Mouse (Mus musculus): ENCODE results near the gene Mrpl10. TPM values are rescaled to one million over a fixed set of nuclear protein-coding genes. Genes with fewer than 3 reads are reported as not detected.

Mrpl10 gene
- polyA plus RNA-seq, 1 experiment: 77.5 TPM

- no peak overlapping the region for H3ac ChIP-seq (ENCODE audit: control insufficient read depth, insufficient read length, low read depth)
- H3K36me3 ChIP-seq (ENCODE audit: control insufficient read depth, insufficient read depth): no peaks in the 10 kb centered on the region
- H3K79me2 ChIP-seq (ENCODE audit: control insufficient read depth, insufficient read depth): no peaks in the 10 kb centered on the region
- no peaks in the 10 kb centered on the region for H3K79me3 ChIP-seq (ENCODE audit: low read depth)
- H3K4me3 ChIP-seq (ENCODE audit: insufficient read depth, poor library complexity, severe bottlenecking): no peak overlapping the region
- TF ChIP-seq USF1 (IDR thresholded peaks at IDR 0.05; ENCODE audit: low read depth) (no peak), MYOD1 (IDR thresholded peaks at IDR 0.05; ENCODE audit: control insufficient read depth, insufficient read length, low read depth) (no peak), CEBPB (IDR thresholded peaks at IDR 0.05; ENCODE audit: low read depth) (no peak), FOSL1 (IDR thresholded peaks at IDR 0.05; ENCODE audit: insufficient read depth, low read length, poor library complexity, severe bottlenecking) (no peak), CTCF (IDR thresholded peaks at IDR 0.05; ENCODE audit: control insufficient read depth, insufficient read depth, insufficient read length) (no peak), MYOG (IDR thresholded peaks at IDR 0.05; ENCODE audit: control insufficient read depth, extremely low read depth, insufficient read length) (no peak), MAX (IDR thresholded peaks at IDR 0.05) (no peak)
- peaks cover 4% of the 10 kb centered on the region for H3K27me3 ChIP-seq (ENCODE audit: control insufficient read depth, insufficient read depth, insufficient read length)
Measured at GRCm38 (mm10) chr11:97069333-97069732, 28.0 kb downstream of the Mrpl10 start.

DNA sequence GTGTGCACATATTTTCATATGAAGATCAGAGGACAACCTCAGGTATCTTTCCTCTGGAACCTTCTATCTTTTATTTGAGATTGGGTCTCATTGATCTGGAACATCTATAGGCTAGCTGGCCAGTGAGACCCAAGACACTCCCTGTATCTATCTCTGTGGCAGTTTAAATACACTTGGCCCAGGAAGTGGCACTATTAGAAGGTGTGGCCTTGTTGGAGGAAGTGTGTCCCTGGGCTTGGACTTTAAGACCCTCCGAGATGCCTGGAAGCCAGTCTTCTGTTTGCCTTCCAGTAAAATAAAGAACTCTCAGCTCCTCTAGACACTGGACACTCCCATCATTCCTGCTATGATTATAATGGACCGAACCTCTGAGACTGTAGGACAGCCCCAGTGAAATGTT is 28.4 kb downstream of the Mrpl10 start:
- Histone ChIP-seq H3K27me3 (ENCODE audit: control insufficient read depth, insufficient read depth, insufficient read length) (peaks cover 9% of the 10 kb centered on the region), H3K79me3 (ENCODE audit: low read depth) (no peaks in the 10 kb centered on the region), H3K4me3 (ENCODE audit: insufficient read depth, poor library complexity, severe bottlenecking) (no peak overlapping the region), H3ac (ENCODE audit: control insufficient read depth, insufficient read length, low read depth) (no peak overlapping the region), H3K79me2 (ENCODE audit: control insufficient read depth, insufficient read depth) (no peaks in the 10 kb centered on the region), H3K36me3 (ENCODE audit: control insufficient read depth, insufficient read depth) (no peaks in the 10 kb centered on the region)
- no peak for TF ChIP-seq MYOG (IDR thresholded peaks at IDR 0.05; ENCODE audit: control insufficient read depth, extremely low read depth, insufficient read length)
- TF ChIP-seq MAX (IDR thresholded peaks at IDR 0.05): no peak
- no peak for TF ChIP-seq CEBPB (IDR thresholded peaks at IDR 0.05; ENCODE audit: low read depth)
- no peak for TF ChIP-seq CTCF (IDR thresholded peaks at IDR 0.05; ENCODE audit: control insufficient read depth, insufficient read depth, insufficient read length)
- no peak for TF ChIP-seq USF1 (IDR thresholded peaks at IDR 0.05; ENCODE audit: low read depth)
- TF ChIP-seq FOSL1 (IDR thresholded peaks at IDR 0.05; ENCODE audit: insufficient read depth, low read length, poor library complexity, severe bottlenecking): no peak
- no peak for TF ChIP-seq MYOD1 (IDR thresholded peaks at IDR 0.05; ENCODE audit: control insufficient read depth, insufficient read length, low read depth)

GRCm38 (mm10) chr11:97071129-97071528 is 29.8 kb downstream of the Mrpl10 start:
- TF ChIP-seq CTCF (IDR thresholded peaks at IDR 0.05; ENCODE audit: control insufficient read depth, insufficient read depth, insufficient read length): no peak
- no peak for TF ChIP-seq CEBPB (IDR thresholded peaks at IDR 0.05; ENCODE audit: low read depth)
- no peak for TF ChIP-seq MYOD1 (IDR thresholded peaks at IDR 0.05; ENCODE audit: control insufficient read depth, insufficient read length, low read depth)
- no peak for TF ChIP-seq MYOG (IDR thresholded peaks at IDR 0.05; ENCODE audit: control insufficient read depth, extremely low read depth, insufficient read length)
- no peak for TF ChIP-seq FOSL1 (IDR thresholded peaks at IDR 0.05; ENCODE audit: insufficient read depth, low read length, poor library complexity, severe bottlenecking)
- TF ChIP-seq MAX (IDR thresholded peaks at IDR 0.05): no peak
- TF ChIP-seq USF1 (IDR thresholded peaks at IDR 0.05; ENCODE audit: low read depth): no peak
- H3K27me3 ChIP-seq (ENCODE audit: control insufficient read depth, insufficient read depth, insufficient read length): peaks cover 13% of the 10 kb centered on the region

DNA sequence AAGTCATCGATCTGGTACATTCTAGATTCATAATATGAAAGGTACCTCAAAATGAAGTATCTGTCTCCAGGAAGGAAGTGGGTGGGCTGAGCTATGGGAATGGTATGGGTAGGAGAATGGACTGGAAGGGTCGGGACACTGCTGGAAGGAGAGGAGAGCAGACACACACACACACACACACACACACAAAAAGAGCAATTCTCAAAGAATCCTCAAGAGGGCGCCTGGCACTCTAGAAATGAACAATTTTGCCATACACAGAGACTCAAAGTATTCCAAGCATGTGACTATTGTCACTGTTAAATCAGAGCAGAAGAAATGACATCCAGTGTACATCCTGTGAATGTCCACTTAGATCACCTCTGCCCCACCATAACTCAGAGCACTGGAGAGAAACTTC is 31.2 kb downstream of the Mrpl10 start:
- no peak overlapping the region for H3K4me3 ChIP-seq (ENCODE audit: insufficient read depth, poor library complexity, severe bottlenecking)
- no peak overlapping the region for H3ac ChIP-seq (ENCODE audit: control insufficient read depth, insufficient read length, low read depth)
- peaks cover 14% of the 10 kb centered on the region for H3K27me3 ChIP-seq (ENCODE audit: control insufficient read depth, insufficient read depth, insufficient read length)
- H3K36me3 ChIP-seq (ENCODE audit: control insufficient read depth, insufficient read depth): no peaks in the 10 kb centered on the region
- TF ChIP-seq USF1 (IDR thresholded peaks at IDR 0.05; ENCODE audit: low read depth): no peak
- TF ChIP-seq MAX (IDR thresholded peaks at IDR 0.05): no peak
- TF ChIP-seq CTCF (IDR thresholded peaks at IDR 0.05; ENCODE audit: control insufficient read depth, insufficient read depth, insufficient read length): peak; percentile 30
- H3K79me3 ChIP-seq (ENCODE audit: low read depth): no peaks in the 10 kb centered on the region
- H3K79me2 ChIP-seq (ENCODE audit: control insufficient read depth, insufficient read depth): no peaks in the 10 kb centered on the region

More at GRCm38 (mm10) chr11:97071129-97071528, 29.8 kb downstream of the Mrpl10 start:
- Histone ChIP-seq H3K36me3 (ENCODE audit: control insufficient read depth, insufficient read depth) (no peaks in the 10 kb centered on the region), H3K79me3 (ENCODE audit: low read depth) (no peaks in the 10 kb centered on the region), H3K79me2 (ENCODE audit: control insufficient read depth, insufficient read depth) (no peaks in the 10 kb centered on the region), H3ac (ENCODE audit: control insufficient read depth, insufficient read length, low read depth) (no peak overlapping the region), H3K4me3 (ENCODE audit: insufficient read depth, poor library complexity, severe bottlenecking) (no peak overlapping the region)

GRCm38 (mm10) chr11:97074235-97074634 is 32.9 kb downstream of the Mrpl10 start:
- Histone ChIP-seq H3K79me2 (ENCODE audit: control insufficient read depth, insufficient read depth) (no peaks in the 10 kb centered on the region), H3K36me3 (ENCODE audit: control insufficient read depth, insufficient read depth) (no peaks in the 10 kb centered on the region), H3K4me3 (ENCODE audit: insufficient read depth, poor library complexity, severe bottlenecking) (no peak overlapping the region), H3K79me3 (ENCODE audit: low read depth) (no peaks in the 10 kb centered on the region), H3K27me3 (ENCODE audit: control insufficient read depth, insufficient read depth, insufficient read length) (peaks cover 14% of the 10 kb centered on the region), H3ac (ENCODE audit: control insufficient read depth, insufficient read length, low read depth) (no peak overlapping the region)
- TF ChIP-seq FOSL1 (IDR thresholded peaks at IDR 0.05; ENCODE audit: insufficient read depth, low read length, poor library complexity, severe bottlenecking): no peak
- no peak for TF ChIP-seq CTCF (IDR thresholded peaks at IDR 0.05; ENCODE audit: control insufficient read depth, insufficient read depth, insufficient read length)
- no peak for TF ChIP-seq CEBPB (IDR thresholded peaks at IDR 0.05; ENCODE audit: low read depth)
- no peak for TF ChIP-seq MYOD1 (IDR thresholded peaks at IDR 0.05; ENCODE audit: control insufficient read depth, insufficient read length, low read depth)
- TF ChIP-seq USF1 (IDR thresholded peaks at IDR 0.05; ENCODE audit: low read depth): no peak
- TF ChIP-seq MAX (IDR thresholded peaks at IDR 0.05): no peak

- Histone ChIP-seq H3K79me2 (ENCODE audit: control insufficient read depth, insufficient read depth) (no peaks in the 10 kb centered on the region), H3K36me3 (ENCODE audit: control insufficient read depth, insufficient read depth) (no peaks in the 10 kb centered on the region), H3K4me3 (ENCODE audit: insufficient read depth, poor library complexity, severe bottlenecking) (no peak overlapping the region), H3K79me3 (ENCODE audit: low read depth) (no peaks in the 10 kb centered on the region), H3K27me3 (ENCODE audit: control insufficient read depth, insufficient read depth, insufficient read length) (peaks cover 14% of the 10 kb centered on the region), H3ac (ENCODE audit: control insufficient read depth, insufficient read length, low read depth) (no peak overlapping the region)
- TF ChIP-seq FOSL1 (IDR thresholded peaks at IDR 0.05; ENCODE audit: insufficient read depth, low read length, poor library complexity, severe bottlenecking): no peak
- no peak for TF ChIP-seq CTCF (IDR thresholded peaks at IDR 0.05; ENCODE audit: control insufficient read depth, insufficient read depth, insufficient read length)
- TF ChIP-seq MYOD1 (IDR thresholded peaks at IDR 0.05; ENCODE audit: control insufficient read depth, insufficient read length, low read depth): no peak
- TF ChIP-seq CEBPB (IDR thresholded peaks at IDR 0.05; ENCODE audit: low read depth): no peak
- no peak for TF ChIP-seq MYOG (IDR thresholded peaks at IDR 0.05; ENCODE audit: control insufficient read depth, extremely low read depth, insufficient read length)
- no peak for TF ChIP-seq USF1 (IDR thresholded peaks at IDR 0.05; ENCODE audit: low read depth)
- TF ChIP-seq MAX (IDR thresholded peaks at IDR 0.05): no peak
Measured at GRCm38 (mm10) chr11:97078751-97079150, 37.4 kb downstream of the Mrpl10 start.
